Mouse (Mus musculus): ENCODE results near the gene Ank.

DNA sequence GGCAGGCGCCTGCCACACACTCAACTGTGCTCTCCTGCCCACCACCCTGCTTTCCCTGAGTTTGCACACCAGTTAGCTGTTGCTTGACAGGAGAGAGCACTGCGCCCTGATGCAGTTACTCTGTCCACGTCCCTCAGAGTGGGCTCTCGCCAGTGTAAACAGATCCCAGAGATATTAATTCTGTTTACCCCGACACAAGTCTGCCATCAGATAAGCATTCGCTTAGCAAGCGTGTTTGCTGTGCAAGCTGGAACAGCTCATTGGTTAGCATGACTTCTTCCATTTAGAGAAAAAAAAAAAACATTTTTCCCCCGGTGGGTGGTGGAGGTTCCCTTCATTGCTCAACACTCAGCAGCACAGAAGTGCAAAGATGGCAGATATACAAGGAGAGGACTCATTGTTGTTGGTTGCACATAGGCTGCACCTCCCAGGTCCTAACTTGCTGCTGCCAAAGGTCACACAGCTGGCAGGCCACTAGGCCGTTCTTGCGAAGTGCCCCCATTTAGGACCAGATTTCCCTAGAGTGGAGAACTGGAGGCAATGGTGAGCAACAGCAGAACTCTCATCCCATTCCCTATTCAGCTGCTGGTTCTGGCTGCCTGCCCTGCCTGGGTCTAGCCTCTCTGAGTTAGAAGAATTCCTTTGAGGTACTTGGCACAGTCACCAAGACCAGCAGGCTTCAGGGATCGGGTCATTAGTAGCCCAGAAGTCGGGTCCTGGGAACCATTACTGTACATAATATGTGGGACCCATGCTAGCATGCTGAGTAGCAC is 58.9 kb downstream of the Ank start:
- TF ChIP-seq CTCF (IDR thresholded peaks at IDR 0.05) (no peak), EP300 (IDR thresholded peaks at IDR 0.05; ENCODE audit: insufficient read depth, low read depth, low read length) (no peak)
